Mouse (Mus musculus) erythroblast, embryonic 14.5 days (primary cell): ENCODE results near the gene Cd274.

ENCODE experiments used
- GATA1 ChIP-seq: IDR thresholded peaks from 2 replicates; pipeline ENCODE4 v1.6.1; 2012; ENCODE audit warnings: low read length, inconsistent platforms, mixed read lengths
- TAL1 ChIP-seq: IDR thresholded peaks from 3 replicates; pipeline ENCODE4 v1.6.1; 2012; ENCODE audit warnings: low read length, inconsistent platforms, mixed read lengths

- TF ChIP-seq GATA1 (no peak), TAL1 (no peak)
Measured at GRCm38 (mm10) chr19:29418661-29419115, 51.4 kb downstream of the Cd274 start.
